Mouse (Mus musculus): ENCODE data around the gene Zfp704. TPM values are rescaled to one million over a fixed set of nuclear protein-coding genes. Genes with fewer than 3 reads are reported as not detected.

Gene Zfp704
- polyA plus RNA-seq, 1 experiment, result 17.3 TPM

GRCm38 (mm10) chr3:9434394-9435175, 175.3 kb downstream of the Zfp704 start:
- DNase-seq (ENCODE audit: extremely low spot score in 1 of 2, low spot score in 1 of 2), result no peak

GRCm38 (mm10) chr3:9432796-9433526, 176.9 kb downstream of the Zfp704 start:
- peak in 1 of 2 experiments; percentile 8 for DNase-seq (ENCODE audit: extremely low spot score in 1 of 2, low spot score in 1 of 2)

- DNase-seq (ENCODE audit: extremely low spot score in 1 of 2, low spot score in 1 of 2), result no peak
Measured at GRCm38 (mm10) chr3:9432226-9432625, 177.7 kb downstream of the Zfp704 start.

- DNase-seq (ENCODE audit: extremely low spot score in 1 of 2, low spot score in 1 of 2), result no peak
Measured at GRCm38 (mm10) chr3:9429946-9430345, 179.9 kb downstream of the Zfp704 start.

GRCm38 (mm10) chr3:9427826-9428225, 182.1 kb downstream of the Zfp704 start:
- DNase-seq (ENCODE audit: extremely low spot score in 1 of 2, low spot score in 1 of 2), result no peak

- DNase-seq (ENCODE audit: extremely low spot score in 1 of 2, low spot score in 1 of 2), result no peak
Measured at GRCm38 (mm10) chr3:9425661-9426060, 184.2 kb downstream of the Zfp704 start.

- no peak for DNase-seq (ENCODE audit: extremely low spot score in 1 of 2, low spot score in 1 of 2)
Measured at GRCm38 (mm10) chr3:9424637-9425036, 185.2 kb downstream of the Zfp704 start.

- no peak for DNase-seq (ENCODE audit: extremely low spot score in 1 of 2, low spot score in 1 of 2)
Measured at GRCm38 (mm10) chr3:9423669-9424068, 186.2 kb downstream of the Zfp704 start.

GRCm38 (mm10) chr3:9408896-9409295, 201.0 kb downstream of the Zfp704 start:
- DNase-seq (ENCODE audit: extremely low spot score in 1 of 2, low spot score in 1 of 2), result no peak

- no peak for DNase-seq (ENCODE audit: extremely low spot score in 1 of 2, low spot score in 1 of 2)
Measured at GRCm38 (mm10) chr3:9407801-9408200, 202.1 kb downstream of the Zfp704 start.

GRCm38 (mm10) chr3:9407119-9407546, 202.8 kb downstream of the Zfp704 start:
- DNase-seq (ENCODE audit: extremely low spot score in 1 of 2, low spot score in 1 of 2), result peak in 1 of 2 experiments; percentile 28

GRCm38 (mm10) chr3:9405341-9405740, 204.5 kb downstream of the Zfp704 start:
- DNase-seq (ENCODE audit: extremely low spot score in 1 of 2, low spot score in 1 of 2), result no peak

- DNase-seq (ENCODE audit: extremely low spot score in 1 of 2, low spot score in 1 of 2), result no peak
Measured at GRCm38 (mm10) chr3:9403255-9404050, 206.4 kb downstream of the Zfp704 start.

- DNase-seq (ENCODE audit: extremely low spot score in 1 of 2, low spot score in 1 of 2), result peak in 1 of 2 experiments; percentile 13
Measured at GRCm38 (mm10) chr3:9402836-9403235, 207.0 kb downstream of the Zfp704 start.

- DNase-seq (ENCODE audit: extremely low spot score in 1 of 2, low spot score in 1 of 2), result no peak
Measured at GRCm38 (mm10) chr3:9402345-9402744, 207.5 kb downstream of the Zfp704 start.

- no peak for DNase-seq (ENCODE audit: extremely low spot score in 1 of 2, low spot score in 1 of 2)
Measured at GRCm38 (mm10) chr3:9401685-9402084, 208.2 kb downstream of the Zfp704 start.

- no peak for DNase-seq (ENCODE audit: extremely low spot score in 1 of 2, low spot score in 1 of 2)
Measured at GRCm38 (mm10) chr3:9400886-9401221, 209.0 kb downstream of the Zfp704 start.

GRCm38 (mm10) chr3:9400201-9400885, 209.5 kb downstream of the Zfp704 start:
- peak in 1 of 2 experiments; percentile 87 for DNase-seq (ENCODE audit: extremely low spot score in 1 of 2, low spot score in 1 of 2)

- no peak for DNase-seq (ENCODE audit: extremely low spot score in 1 of 2, low spot score in 1 of 2)
Measured at GRCm38 (mm10) chr3:9398271-9398670, 211.6 kb downstream of the Zfp704 start.
